Mouse (Mus musculus) stomach, postnatal 0 days (tissue): ENCODE measurements at regions not wholly inside any gene's neighbourhood (a gene's known extent, or its start where the extent isn't known, plus 50 kb on each side); places are given as distances from the start of the nearest gene placed in this dataset.

Source experiments
- ATAC-seq: fragments of 200-750 bp; cut with Nextera tagmentation; 2 replicates; pipeline ENCODE4 v1.8.0; 2017; ENCODE audit not compliant: low FRiP score, low TSS enrichment
- DNase-seq: peaks from one replicate; pipeline ENCODE4 v3.0.0-alpha.2; 2016; ENCODE audit warnings: low spot score
- H3K27ac ChIP-seq: fragments of 300-500 bp; sonication (generic); replicated peaks from 2 replicates; pipeline ENCODE4 v1.5.1; 2014; ENCODE audit warnings: mild to moderate bottlenecking, control low read depth
- H3K27me3 ChIP-seq: fragments of 300-500 bp; sonication (generic); 2 replicates; pipeline ENCODE4 v1.6.1; 2014; ENCODE audit warnings: low read length; ENCODE audit not compliant: control insufficient read depth, insufficient read depth
- H3K36me3 ChIP-seq: fragments of 300-500 bp; sonication (generic); 2 replicates; pipeline ENCODE4 v1.6.1; 2014; ENCODE audit warnings: low read length, mixed read lengths; ENCODE audit not compliant: control insufficient read depth, insufficient read depth
- H3K4me1 ChIP-seq: fragments of 300-500 bp; sonication (generic); replicated peaks from 2 replicates; pipeline ENCODE4 v1.6.1; 2014; ENCODE audit warnings: antibody characterized with exemption; ENCODE audit not compliant: control insufficient read depth, insufficient read depth
- H3K4me2 ChIP-seq: fragments of 300-500 bp; sonication (generic); replicated peaks from 2 replicates; pipeline ENCODE4 v1.6.1; 2014; ENCODE audit warnings: low read depth, mild to moderate bottlenecking, control low read depth, moderate library complexity
- H3K4me3 ChIP-seq: fragments of 300-500 bp; sonication (generic); 2 replicates; pipeline ENCODE4 v1.5.1; 2014; ENCODE audit warnings: low read depth, low read length, control low read depth
- H3K9ac ChIP-seq: fragments of 300-500 bp; sonication (generic); 2 replicates; pipeline ENCODE4 v1.6.1; 2014; ENCODE audit warnings: mild to moderate bottlenecking, low read length, control low read depth, mixed read lengths
- H3K9me3 ChIP-seq: fragments of 300-500 bp; sonication (generic); 2 replicates; pipeline ENCODE4 v1.6.1; 2016; ENCODE audit warnings: low read length; ENCODE audit not compliant: control insufficient read depth
- CTCF ChIP-seq: IDR thresholded peaks from 2 replicates; pipeline ENCODE4 v1.5.1; 2016; ENCODE audit warnings: antibody characterized with exemption, low read depth, mild to moderate bottlenecking, moderate library complexity
- EP300 ChIP-seq: optimal IDR thresholded peaks from 2 replicates; pipeline ENCODE3; 2016; ENCODE audit warnings: antibody characterized with exemption
- WGBS: fragments of 180-500 bp; shearing (Covaris S2); extraction: QIAGEN DNeasy Blood & Tissue Kit; methylation state at CpG from one replicate; pipeline ENCODE4 v1.1.7; 2014; 5-methylcytosine and 5-hydroxymethylcytosine counted together

DNA sequence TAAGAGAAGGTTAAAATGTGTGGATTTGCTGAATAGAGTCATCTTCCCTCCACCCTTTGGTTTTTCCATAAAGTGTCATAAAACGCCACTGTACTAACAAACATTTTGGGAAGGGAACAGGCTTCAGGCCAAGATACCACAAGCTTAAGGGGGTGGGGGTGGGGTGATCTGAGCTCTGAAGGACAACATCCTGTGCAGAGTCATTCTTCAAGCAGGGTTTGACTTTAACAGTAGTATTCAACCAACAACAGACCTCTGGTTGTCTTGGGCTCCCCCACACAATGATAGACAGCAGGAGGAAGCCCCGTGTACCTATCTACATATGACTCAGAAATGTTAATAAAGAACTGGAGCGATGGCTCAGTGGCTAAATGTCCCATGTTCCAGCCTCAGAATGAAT lies 118.9 kb upstream of the Maf start:
- H3K9me3 ChIP-seq, result no peaks in the 10 kb centered on the region
- H3K4me3 ChIP-seq, result no peak overlapping the region
- no peaks in the 10 kb centered on the region for H3K36me3 ChIP-seq
- DNase-seq (no peak), ATAC-seq (no peak)
- TF ChIP-seq CTCF (no peak), EP300 (no peak)
- no peaks in the 10 kb centered on the region for H3K27me3 ChIP-seq
- no peak overlapping the region for H3K9ac ChIP-seq
- H3K4me2 ChIP-seq, result no peak overlapping the region
- H3K4me1 ChIP-seq, result no peaks in the 10 kb centered on the region
- H3K27ac ChIP-seq, result no peak overlapping the region; the same call in 1 of the 2 replicates
- WGBS, result 50% methylated on average over 3 of the region's 3 CpGs

DNA sequence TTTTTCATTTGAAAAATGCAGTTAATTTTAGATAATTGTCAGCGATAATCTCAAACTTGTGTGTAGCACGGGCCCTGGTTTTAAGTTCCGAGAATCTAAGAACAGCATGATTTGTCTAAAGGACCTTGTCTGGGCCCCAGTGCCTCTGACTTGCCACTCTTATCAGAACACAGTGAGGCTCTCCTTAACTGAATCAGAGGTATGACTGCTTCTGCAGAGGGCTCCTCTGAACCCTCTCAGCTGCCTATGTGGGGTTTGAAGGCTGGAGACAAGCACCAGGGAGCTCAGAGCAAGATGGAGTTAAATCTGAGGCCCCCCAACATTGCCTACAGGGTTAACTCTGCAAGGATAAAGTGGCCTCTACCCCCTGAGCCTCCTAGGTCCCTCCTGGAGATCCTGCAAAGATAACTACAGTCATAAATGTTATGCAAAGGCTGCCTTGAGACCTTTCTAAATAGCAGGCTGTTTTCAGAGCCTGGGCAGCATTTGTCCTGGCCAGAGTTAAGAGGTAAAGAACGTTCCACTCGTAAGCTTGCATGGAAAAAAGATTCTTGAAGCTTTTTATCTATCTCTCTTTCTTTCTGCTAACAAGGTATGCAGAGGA lies 118.4 kb upstream of the Maf start:
- 48% methylated on average over 5 of the region's 5 CpGs for WGBS
- H3K9me3 ChIP-seq, result no peaks in the 10 kb centered on the region
- no peak overlapping the region for H3K9ac ChIP-seq
- ATAC-seq (no peak), DNase-seq (no peak)
- H3K27ac ChIP-seq, result no peak overlapping the region; the same call in 1 of the 2 replicates
- H3K27me3 ChIP-seq, result no peaks in the 10 kb centered on the region
- no peaks in the 10 kb centered on the region for H3K36me3 ChIP-seq
- TF ChIP-seq CTCF, result no peak
- no peak for TF ChIP-seq EP300
- no peaks in the 10 kb centered on the region for H3K4me1 ChIP-seq
- no peak overlapping the region for H3K4me3 ChIP-seq
- no peak overlapping the region for H3K4me2 ChIP-seq

DNA sequence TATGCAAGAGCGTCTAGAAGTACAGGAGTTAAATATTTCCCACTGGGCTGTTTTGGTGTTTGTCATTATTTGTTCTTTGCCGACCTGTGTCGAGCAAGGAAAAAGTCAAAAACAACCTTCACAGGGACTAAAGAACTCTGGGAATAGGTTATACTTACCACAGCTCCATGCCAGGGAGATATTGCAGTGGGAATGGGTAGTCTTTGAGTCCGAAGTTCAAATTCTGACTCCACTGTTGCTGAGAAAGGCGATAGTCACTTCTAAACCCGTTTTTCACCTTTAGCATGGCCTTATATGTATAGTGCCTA lies 116.8 kb upstream of the Maf start:
- TF ChIP-seq EP300 (no peak), CTCF (no peak)

DNA sequence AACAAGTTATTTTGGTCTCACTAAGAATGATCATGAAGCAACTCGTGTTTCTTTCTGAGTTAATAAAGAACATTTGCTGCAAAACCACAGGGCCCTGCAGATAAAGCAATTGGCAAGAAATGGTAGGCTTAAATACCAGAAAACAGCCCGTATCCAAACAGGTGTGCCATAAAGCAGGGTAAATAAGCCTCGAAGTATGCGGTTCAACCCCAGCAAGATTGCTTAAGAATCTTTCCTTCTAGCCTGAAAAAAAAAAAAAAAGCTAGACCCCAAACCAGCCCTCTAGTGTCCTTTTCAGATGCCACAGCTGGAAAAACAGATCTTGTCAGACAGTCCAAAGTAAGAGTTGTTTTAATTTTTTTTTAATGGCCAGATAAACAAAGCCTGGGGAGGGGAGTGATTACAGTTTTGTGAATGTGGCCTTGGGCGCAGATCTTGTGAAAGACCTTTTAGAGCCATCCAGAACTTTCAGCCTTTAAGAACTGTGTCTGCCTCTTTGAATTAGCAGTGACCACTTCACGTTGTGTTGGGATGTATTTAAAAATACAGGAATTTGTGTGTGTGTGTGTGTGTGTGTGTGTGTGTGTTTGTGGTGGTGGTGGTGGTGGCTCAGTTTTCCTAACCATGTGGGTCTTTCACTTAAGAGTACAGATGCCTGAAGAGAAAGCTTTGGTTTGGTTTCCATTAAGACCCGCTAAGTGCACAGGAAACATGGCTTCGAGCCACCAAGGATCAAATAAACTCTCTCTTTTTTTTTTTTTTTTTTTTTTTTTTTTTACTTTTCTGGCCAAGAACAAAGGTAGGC lies 116.3 kb upstream of the Maf start:
- Histone ChIP-seq H3K4me3 (no peak overlapping the region), H3K27ac (no peak overlapping the region), H3K9me3 (no peaks in the 10 kb centered on the region), H3K4me1 (no peaks in the 10 kb centered on the region), H3K36me3 (no peaks in the 10 kb centered on the region), H3K4me2 (no peak overlapping the region), H3K27me3 (no peaks in the 10 kb centered on the region), H3K9ac (no peak overlapping the region)
- no peak for ATAC-seq
- DNase-seq, result no peak
- TF ChIP-seq EP300, result no peak
- no peak for TF ChIP-seq CTCF
- 63% methylated on average over 8 of the region's 8 CpGs for WGBS

More for the DNA sequence above, 116.8 kb upstream of the Maf start:
- Histone ChIP-seq H3K9me3 (no peaks in the 10 kb centered on the region), H3K27me3 (no peaks in the 10 kb centered on the region), H3K4me1 (no peaks in the 10 kb centered on the region), H3K9ac (no peak overlapping the region), H3K4me3 (no peak overlapping the region), H3K27ac (no peak overlapping the region), H3K4me2 (no peak overlapping the region), H3K36me3 (no peaks in the 10 kb centered on the region)
- DNase-seq (no peak), ATAC-seq (no peak)
- WGBS, result 91% methylated on average over 6 of the region's 6 CpGs

- Histone ChIP-seq H3K4me3 (no peak overlapping the region), H3K9ac (no peak overlapping the region), H3K27ac (no peak overlapping the region), H3K27me3 (no peaks in the 10 kb centered on the region), H3K9me3 (no peaks in the 10 kb centered on the region), H3K4me2 (no peak overlapping the region), H3K4me1 (no peaks in the 10 kb centered on the region), H3K36me3 (no peaks in the 10 kb centered on the region)
- TF ChIP-seq CTCF (no peak), EP300 (no peak)
- DNase-seq (no peak), ATAC-seq (no peak)
- WGBS, result 46% methylated on average over 4 of the region's 4 CpGs
These were observed 105.8 kb upstream of the Maf start for GRCm38 (mm10) chr8:115813426-115813825.

GRCm38 (mm10) chr8:115806579-115806978 lies 99.0 kb upstream of the Maf start:
- no peaks in the 10 kb centered on the region for H3K36me3 ChIP-seq
- H3K27ac ChIP-seq, result no peak overlapping the region
- no peak for ATAC-seq
- no peaks in the 10 kb centered on the region for H3K9me3 ChIP-seq
- H3K27me3 ChIP-seq, result no peaks in the 10 kb centered on the region
- H3K4me2 ChIP-seq, result no peak overlapping the region
- 51% methylated on average over 9 of the region's 9 CpGs for WGBS
- 0 out of 2 replicates have a peak, but pooled peaks cover 3% of the 10 kb centered on the region for H3K4me1 ChIP-seq
- TF ChIP-seq CTCF, result no peak
- no peak for TF ChIP-seq EP300
- no peak for DNase-seq
- H3K9ac ChIP-seq, result no peak overlapping the region
- no peak overlapping the region for H3K4me3 ChIP-seq
